Mouse (Mus musculus) megakaryocyte, embryonic 14.5 days (primary cell): ENCODE data around the gene Vwa8. TPM values are rescaled to one million over a fixed set of nuclear protein-coding genes. Genes with fewer than 3 reads are reported as not detected.
"Not testable (repeated sequence)": the region's sequence is repeated elsewhere in the genome, so short reads cannot be mapped to it uniquely, and the experiment has no call there.

Experiments
- H3K27me3 ChIP-seq: replicated peaks from 2 replicates; pipeline ENCODE3; 2012; ENCODE audit warnings: inconsistent platforms
- H3K36me3 ChIP-seq: replicated peaks from 2 replicates; pipeline ENCODE3; 2012; ENCODE audit warnings: low read length, inconsistent platforms, mixed read lengths
- H3K4me1 ChIP-seq: 2 replicates; pipeline ENCODE4 v1.6.1; 2012; ENCODE audit warnings: inconsistent platforms
- H3K4me3 ChIP-seq: replicated peaks from 2 replicates; pipeline ENCODE3; 2012; ENCODE audit warnings: moderate library complexity, mild to moderate bottlenecking, inconsistent platforms
- H3K9me3 ChIP-seq: 2 replicates; pipeline ENCODE4 v1.6.1; 2012; ENCODE audit warnings: inconsistent platforms
- FLI1 ChIP-seq: IDR thresholded peaks from 2 replicates; pipeline ENCODE4 v1.6.1; 2012; ENCODE audit warnings: low read length, inconsistent platforms, mixed read lengths
- GATA1 ChIP-seq: IDR thresholded peaks from 3 replicates; pipeline ENCODE4 v1.6.1; 2012; ENCODE audit warnings: mixed read lengths, low read length, inconsistent platforms, borderline replicate concordance
- polyA plus RNA-seq: library from polyadenylated mRNA; stranded (reverse); fragments of >175 nt; gene quantifications from 2 replicates; pipeline ENCODE4 v1.2.3, GENCODE M21; 2012; ENCODE audit warnings: low replicate concordance; ENCODE audit not compliant: insufficient read depth

Vwa8 gene
- polyA plus RNA-seq, 1 experiment: 0.75 TPM

DNA sequence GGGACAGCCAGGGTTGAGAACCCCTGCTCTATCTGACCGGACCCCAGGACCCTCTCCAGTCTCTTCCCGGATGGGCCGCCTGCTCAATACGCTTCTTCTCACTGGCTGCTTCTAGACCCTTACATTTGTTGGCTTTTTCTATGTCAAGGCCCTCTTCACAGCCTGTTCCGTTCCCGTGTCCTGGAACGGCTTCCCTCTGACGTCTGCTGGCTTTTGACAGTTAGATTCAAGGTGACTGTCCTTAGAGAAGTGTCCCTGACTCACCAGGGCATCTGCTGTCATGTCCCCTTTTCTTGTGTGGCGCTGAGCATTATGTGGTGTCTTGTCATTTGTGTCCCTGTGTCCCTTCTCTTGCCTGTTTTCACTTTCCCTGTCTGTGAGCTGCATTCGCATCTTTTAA, 121.8 kb downstream of the Vwa8 start:
- Histone ChIP-seq H3K9me3 (no peaks in the 10 kb centered on the region), H3K27me3 (no peaks in the 10 kb centered on the region), H3K4me3 (no peak overlapping the region), H3K36me3 (no peaks in the 10 kb centered on the region), H3K4me1 (peaks cover under 1% of the 10 kb centered on the region; the same call in 1 of the 2 replicates)
- TF ChIP-seq GATA1 (no peak), FLI1 (no peak)

GRCm38 (mm10) chr14:78972424-78972823, 123.6 kb downstream of the Vwa8 start:
- peaks cover 2% of the 10 kb centered on the region; the same call in 1 of the 2 replicates for H3K4me1 ChIP-seq
- no peaks in the 10 kb centered on the region for H3K36me3 ChIP-seq
- TF ChIP-seq GATA1 (no peak), FLI1 (no peak)
- no peaks in the 10 kb centered on the region for H3K9me3 ChIP-seq
- no peaks in the 10 kb centered on the region for H3K27me3 ChIP-seq
- no peak overlapping the region for H3K4me3 ChIP-seq

DNA sequence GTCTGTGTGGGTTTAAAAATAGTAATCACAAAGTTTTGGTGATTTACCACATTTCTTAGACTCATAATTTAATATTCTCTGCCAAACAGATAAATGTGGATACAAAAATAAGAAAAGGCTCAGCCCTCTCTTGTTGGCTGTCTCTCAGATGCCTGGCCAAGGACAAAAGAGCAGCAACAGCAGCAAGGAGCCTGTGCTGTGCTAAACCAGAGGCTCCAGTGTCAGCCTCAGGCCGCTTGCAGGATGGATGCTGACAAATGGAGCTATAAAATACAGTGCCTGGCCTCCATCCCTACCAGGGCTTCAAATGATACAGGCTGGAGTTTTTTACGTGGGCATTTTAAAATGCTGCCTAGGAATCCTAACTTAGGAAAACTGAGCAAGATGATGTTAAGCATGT, 134.3 kb downstream of the Vwa8 start:
- TF ChIP-seq FLI1 (no peak), GATA1 (no peak)
- Histone ChIP-seq H3K9me3 (no peaks in the 10 kb centered on the region), H3K36me3 (no peaks in the 10 kb centered on the region), H3K4me1 (peaks cover 16% of the 10 kb centered on the region), H3K4me3 (no peak overlapping the region), H3K27me3 (no peaks in the 10 kb centered on the region)

GRCm38 (mm10) chr14:78984296-78984695, 135.4 kb downstream of the Vwa8 start:
- Histone ChIP-seq H3K36me3 (no peaks in the 10 kb centered on the region), H3K4me1 (peaks cover 16% of the 10 kb centered on the region), H3K4me3 (no peak overlapping the region), H3K9me3 (no peaks in the 10 kb centered on the region), H3K27me3 (no peaks in the 10 kb centered on the region)
- TF ChIP-seq FLI1: no peak
- TF ChIP-seq GATA1: no peak

DNA sequence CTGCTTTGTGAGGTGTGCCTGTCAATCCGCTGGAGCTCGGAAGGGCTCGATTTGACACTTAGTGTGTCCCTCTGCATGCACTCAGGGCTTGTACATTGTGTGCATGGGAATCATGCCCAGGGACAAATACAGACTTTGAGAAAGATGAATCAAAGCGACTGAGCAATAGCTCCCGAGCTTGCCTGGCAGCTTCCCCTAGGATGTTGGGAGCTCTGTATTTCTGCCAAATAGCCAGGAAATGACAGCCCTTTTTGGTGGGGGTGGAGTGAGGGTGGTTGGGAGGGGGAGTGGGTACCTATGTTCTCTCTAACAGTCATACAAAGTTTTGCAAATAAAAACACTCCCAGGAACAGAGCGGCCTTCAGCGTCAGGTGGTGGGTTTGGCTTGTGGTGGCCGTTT, 138.7 kb downstream of the Vwa8 start:
- Histone ChIP-seq H3K4me3 (no peak overlapping the region), H3K36me3 (no peaks in the 10 kb centered on the region), H3K9me3 (no peaks in the 10 kb centered on the region), H3K27me3 (no peaks in the 10 kb centered on the region), H3K4me1 (peaks cover 13% of the 10 kb centered on the region)
- no peak for TF ChIP-seq FLI1
- TF ChIP-seq GATA1: no peak

DNA sequence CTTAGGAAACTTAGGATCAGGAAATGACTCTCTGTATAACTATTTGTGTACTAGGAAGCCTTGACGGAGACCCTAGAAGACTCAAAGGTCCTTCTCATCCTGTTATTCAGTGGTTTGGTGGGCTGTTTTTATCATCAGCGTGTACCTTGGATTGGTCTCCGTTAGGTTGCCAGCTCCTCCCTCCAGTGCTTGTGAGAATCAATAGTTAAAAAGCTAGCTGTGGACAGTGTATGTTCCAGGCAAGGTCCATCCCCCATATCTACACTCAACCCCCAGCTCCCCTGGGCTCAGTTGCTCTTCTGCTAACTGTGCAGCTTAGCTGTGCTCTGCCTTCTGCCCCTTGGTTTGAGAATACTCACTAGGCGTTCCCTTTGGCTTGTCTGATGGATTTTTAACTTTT, 143.6 kb downstream of the Vwa8 start:
- H3K36me3 ChIP-seq: no peaks in the 10 kb centered on the region
- peaks cover 6% of the 10 kb centered on the region; the same call in 1 of the 2 replicates for H3K4me1 ChIP-seq
- TF ChIP-seq FLI1 (no peak), GATA1 (no peak)

GRCm38 (mm10) chr14:78993515-78993914, 144.7 kb downstream of the Vwa8 start:
- peaks cover 6% of the 10 kb centered on the region; the same call in 1 of the 2 replicates for H3K4me1 ChIP-seq
- H3K4me3 ChIP-seq: no peak overlapping the region
- no peaks in the 10 kb centered on the region for H3K9me3 ChIP-seq
- H3K36me3 ChIP-seq: no peaks in the 10 kb centered on the region
- no peaks in the 10 kb centered on the region for H3K27me3 ChIP-seq
- TF ChIP-seq FLI1: no peak
- no peak for TF ChIP-seq GATA1

More for the DNA sequence above, 143.6 kb downstream of the Vwa8 start:
- Histone ChIP-seq H3K27me3 (no peaks in the 10 kb centered on the region), H3K4me3 (no peak overlapping the region), H3K9me3 (no peaks in the 10 kb centered on the region)

DNA sequence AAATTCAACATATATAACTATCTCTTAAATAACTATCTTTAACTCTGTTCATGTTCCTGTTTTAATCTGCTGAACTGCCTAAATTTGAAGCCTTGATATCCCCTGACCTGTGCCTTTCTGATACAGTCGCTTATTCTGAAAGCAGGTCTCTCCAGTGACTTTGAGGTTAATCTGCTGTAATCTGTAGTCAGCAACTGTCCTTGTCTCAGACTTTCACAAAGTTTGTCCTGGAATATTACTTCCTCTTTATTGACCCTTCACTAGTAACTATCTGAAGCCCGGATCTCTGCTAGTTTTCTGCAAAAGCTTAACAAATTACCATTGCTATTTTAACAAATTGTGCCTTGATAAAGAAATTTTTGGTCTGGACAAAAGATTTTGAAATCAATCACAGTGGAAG, 147.5 kb downstream of the Vwa8 start:
- TF ChIP-seq FLI1 (no peak), GATA1 (no peak)
- H3K9me3 ChIP-seq: no peaks in the 10 kb centered on the region
- H3K27me3 ChIP-seq: no peaks in the 10 kb centered on the region
- H3K4me3 ChIP-seq: no peak overlapping the region
- H3K4me1 ChIP-seq: peaks cover 6% of the 10 kb centered on the region; the same call in 1 of the 2 replicates
- H3K36me3 ChIP-seq: no peaks in the 10 kb centered on the region

- H3K4me3 ChIP-seq: no peak overlapping the region
- no peak for TF ChIP-seq GATA1
- TF ChIP-seq FLI1: no peak
- H3K36me3 ChIP-seq: no peaks in the 10 kb centered on the region
- H3K9me3 ChIP-seq: no peaks in the 10 kb centered on the region
- H3K4me1 ChIP-seq: peaks cover 8% of the 10 kb centered on the region; the same call in 1 of the 2 replicates
- no peaks in the 10 kb centered on the region for H3K27me3 ChIP-seq
These were observed 154.7 kb downstream of the Vwa8 start for GRCm38 (mm10) chr14:79003576-79003975.

- not testable (repeated sequence) for H3K4me1 ChIP-seq, H3K4me3 ChIP-seq, H3K9me3 ChIP-seq, H3K36me3 ChIP-seq, H3K27me3 ChIP-seq
These were observed 168.9 kb downstream of the Vwa8 start for GRCm38 (mm10) chr14:79017710-79018109.

GRCm38 (mm10) chr14:79018564-79018963, 169.7 kb downstream of the Vwa8 start:
- Histone ChIP-seq H3K4me1 (no peaks in the 10 kb centered on the region), H3K4me3 (no peak overlapping the region), H3K36me3 (no peaks in the 10 kb centered on the region), H3K9me3 (no peaks in the 10 kb centered on the region), H3K27me3 (no peaks in the 10 kb centered on the region)
- TF ChIP-seq GATA1 (no peak), FLI1 (no peak)

- TF ChIP-seq FLI1 (no peak), GATA1 (no peak)
These were observed 172.9 kb downstream of the Vwa8 start for GRCm38 (mm10) chr14:79021725-79022124.

More at GRCm38 (mm10) chr14:79021725-79022124, 172.9 kb downstream of the Vwa8 start:
- H3K4me1 ChIP-seq: no peaks in the 10 kb centered on the region
- no peak overlapping the region for H3K4me3 ChIP-seq
- H3K9me3 ChIP-seq: no peaks in the 10 kb centered on the region
- no peaks in the 10 kb centered on the region for H3K36me3 ChIP-seq
- H3K27me3 ChIP-seq: no peaks in the 10 kb centered on the region
